Mouse (Mus musculus) midbrain, embryonic 14.5 days (tissue): ENCODE results near the gene Sec61b. TPM values are rescaled to one million over a fixed set of nuclear protein-coding genes. Genes with fewer than 3 reads are reported as not detected.

ENCODE experiments used
- ATAC-seq: fragments of 200-750 bp; cut with Nextera tagmentation; 2 replicates; pipeline ENCODE4 v1.8.0; 2017; ENCODE audit warnings: moderate number of reproducible peaks, moderate library complexity; ENCODE audit not compliant: low FRiP score, low TSS enrichment
- DNase-seq: peaks from one replicate; pipeline ENCODE4 v3.0.0-alpha.2; 2015
- H3K27ac ChIP-seq: fragments of 300-500 bp; sonication (generic); replicated peaks from 2 replicates; pipeline ENCODE4 v1.5.1; 2014; ENCODE audit warnings: mild to moderate bottlenecking, low read depth, low read length, moderate library complexity
- H3K27me3 ChIP-seq: fragments of 300-500 bp; sonication (generic); 2 replicates; pipeline ENCODE4 v1.6.1; 2014; ENCODE audit warnings: low read length, control low read depth, mixed read lengths; ENCODE audit not compliant: control insufficient read depth, insufficient read depth
- H3K36me3 ChIP-seq: fragments of 300-500 bp; sonication (generic); 2 replicates; pipeline ENCODE4 v1.6.1; 2014; ENCODE audit warnings: low read length, control low read depth; ENCODE audit not compliant: control insufficient read depth, insufficient read depth
- H3K4me1 ChIP-seq: fragments of 300-500 bp; sonication (generic); 2 replicates; pipeline ENCODE4 v1.6.1; 2014; ENCODE audit warnings: mild to moderate bottlenecking, antibody characterized with exemption, low read length, control low read depth; ENCODE audit not compliant: control insufficient read depth, insufficient read depth
- H3K4me2 ChIP-seq: fragments of 300-500 bp; sonication (generic); 2 replicates; pipeline ENCODE4 v1.6.1; 2014; ENCODE audit warnings: mild to moderate bottlenecking, low read length, moderate library complexity
- H3K4me3 ChIP-seq: fragments of 300-500 bp; sonication (generic); replicated peaks from 2 replicates; pipeline ENCODE4 v1.5.1; 2014; ENCODE audit warnings: low read depth, low read length
- H3K9ac ChIP-seq: fragments of 300-500 bp; sonication (generic); replicated peaks from 2 replicates; pipeline ENCODE4 v1.6.1; 2014; ENCODE audit warnings: mild to moderate bottlenecking, low read length, moderate library complexity
- H3K9me3 ChIP-seq: fragments of 300-500 bp; sonication (generic); 2 replicates; pipeline ENCODE4 v1.6.1; 2016; ENCODE audit warnings: low read length, control low read depth, mixed read lengths; ENCODE audit not compliant: control insufficient read depth
- WGBS: fragments of 180-500 bp; shearing (Covaris S2); extraction: QIAGEN DNeasy Blood & Tissue Kit; methylation state at CpG from one replicate; pipeline ENCODE4 v1.1.7; 2014; 5-methylcytosine and 5-hydroxymethylcytosine counted together
- polyA plus RNA-seq: library from polyadenylated mRNA; unstranded; fragments of >200 nt; fragmentation: Nextera tagmentation; extraction: Ambion mirVana; gene quantifications from 2 replicates; pipeline ENCODE4 v1.2.1, GENCODE M21; 2014

Gene Sec61b
- polyA plus RNA-seq, 1 experiment from 2014 or later = 258 TPM

GRCm38 (mm10) chr4:47437365-47438340 is 36.8 kb upstream of the Sec61b start:
- Histone ChIP-seq H3K4me1 (peaks cover 11% of the 10 kb centered on the region), H3K27me3 (no peaks in the 10 kb centered on the region), H3K36me3 (no peaks in the 10 kb centered on the region), H3K9ac (peak overlapping the region; percentile 83), H3K27ac (peak overlapping the region; percentile 86), H3K4me3 (peak overlapping the region; percentile 47), H3K9me3 (no peaks in the 10 kb centered on the region), H3K4me2 (peak overlapping the region; percentile 95)
- under 1% methylated on average over 33 of the region's 33 CpGs for WGBS
- peak; percentile 88 for ATAC-seq
- DNase-seq = peak; percentile 97

GRCm38 (mm10) chr4:47438956-47439355 is 35.5 kb upstream of the Sec61b start:
- ATAC-seq (no peak), DNase-seq (no peak)
- H3K9ac ChIP-seq = no peak overlapping the region
- 78% methylated on average over 6 of the region's 6 CpGs for WGBS
- H3K36me3 ChIP-seq = no peaks in the 10 kb centered on the region
- no peaks in the 10 kb centered on the region for H3K27me3 ChIP-seq
- no peaks in the 10 kb centered on the region for H3K9me3 ChIP-seq
- no peak overlapping the region for H3K27ac ChIP-seq
- H3K4me2 ChIP-seq = no peak overlapping the region
- H3K4me1 ChIP-seq = peaks cover 11% of the 10 kb centered on the region
- H3K4me3 ChIP-seq = no peak overlapping the region

GRCm38 (mm10) chr4:47440951-47441350 is 33.5 kb upstream of the Sec61b start:
- H3K27me3 ChIP-seq = no peaks in the 10 kb centered on the region
- WGBS = 94% methylated on average over 11 of the region's 11 CpGs
- no peak for ATAC-seq

GRCm38 (mm10) chr4:47448526-47448925 is 25.9 kb upstream of the Sec61b start:
- no peak overlapping the region for H3K27ac ChIP-seq
- no peaks in the 10 kb centered on the region for H3K36me3 ChIP-seq
- DNase-seq (no peak), ATAC-seq (no peak)
- no peak overlapping the region for H3K4me3 ChIP-seq
- 0 out of 2 replicates have a peak, but pooled peaks cover 4% of the 10 kb centered on the region for H3K4me1 ChIP-seq
- 96% methylated on average over 3 of the region's 3 CpGs for WGBS
- no peaks in the 10 kb centered on the region for H3K9me3 ChIP-seq
- H3K9ac ChIP-seq = no peak overlapping the region
- no peak overlapping the region for H3K4me2 ChIP-seq
- H3K27me3 ChIP-seq = no peaks in the 10 kb centered on the region

More at GRCm38 (mm10) chr4:47440951-47441350, 33.5 kb upstream of the Sec61b start:
- Histone ChIP-seq H3K4me1 (peaks cover 11% of the 10 kb centered on the region), H3K9ac (no peak overlapping the region), H3K4me3 (no peak overlapping the region), H3K27ac (no peak overlapping the region), H3K9me3 (no peaks in the 10 kb centered on the region), H3K36me3 (no peaks in the 10 kb centered on the region), H3K4me2 (no peak overlapping the region)
- no peak for DNase-seq

- 0 out of 2 replicates have a peak, but pooled peaks cover 4% of the 10 kb centered on the region for H3K4me1 ChIP-seq
- no peaks in the 10 kb centered on the region for H3K9me3 ChIP-seq
- no peak overlapping the region for H3K4me3 ChIP-seq
- no peaks in the 10 kb centered on the region for H3K27me3 ChIP-seq
- DNase-seq (no peak), ATAC-seq (no peak)
- no peaks in the 10 kb centered on the region for H3K36me3 ChIP-seq
- 67% methylated on average over 5 of the region's 5 CpGs for WGBS
- no peak overlapping the region for H3K9ac ChIP-seq
- H3K4me2 ChIP-seq = no peak overlapping the region
- no peak overlapping the region for H3K27ac ChIP-seq
Measured at GRCm38 (mm10) chr4:47449116-47449515, 25.3 kb upstream of the Sec61b start.

GRCm38 (mm10) chr4:47449586-47450522 is 24.6 kb upstream of the Sec61b start:
- DNase-seq = peak; percentile 37
- H3K9me3 ChIP-seq = no peaks in the 10 kb centered on the region
- H3K4me3 ChIP-seq = no peak overlapping the region
- H3K4me2 ChIP-seq = 0 out of 2 replicates have a peak overlapping the region, but pooled peaks have one; percentile 22
- no peaks in the 10 kb centered on the region for H3K27me3 ChIP-seq
- no peak overlapping the region for H3K9ac ChIP-seq
- no peak; the same call in 1 of the 2 replicates for ATAC-seq
- H3K36me3 ChIP-seq = no peaks in the 10 kb centered on the region
- 0 out of 2 replicates have a peak, but pooled peaks cover 4% of the 10 kb centered on the region for H3K4me1 ChIP-seq
- H3K27ac ChIP-seq = no peak overlapping the region
- WGBS = 13% methylated on average over 18 of the region's 18 CpGs

- peaks cover 64% of the 10 kb centered on the region for H3K36me3 ChIP-seq
- DNase-seq (no peak), ATAC-seq (no peak)
- no peak overlapping the region for H3K4me2 ChIP-seq
- H3K9me3 ChIP-seq = no peaks in the 10 kb centered on the region
- H3K27me3 ChIP-seq = no peaks in the 10 kb centered on the region
- H3K9ac ChIP-seq = no peak overlapping the region
- H3K4me3 ChIP-seq = no peak overlapping the region
- 93% methylated on average over 2 of the region's 2 CpGs for WGBS
- H3K4me1 ChIP-seq = no peaks in the 10 kb centered on the region
- H3K27ac ChIP-seq = no peak overlapping the region
Measured at GRCm38 (mm10) chr4:47467196-47467595, 7.3 kb upstream of the Sec61b start.

- Histone ChIP-seq H3K27me3 (no peaks in the 10 kb centered on the region), H3K4me2 (peak overlapping the region; percentile 59), H3K4me3 (peak overlapping the region; percentile 91), H3K36me3 (peaks cover 62% of the 10 kb centered on the region), H3K9ac (peak overlapping the region; percentile 88), H3K9me3 (no peaks in the 10 kb centered on the region), H3K27ac (peak overlapping the region; percentile 97), H3K4me1 (peaks cover 16% of the 10 kb centered on the region)
- peak; percentile 73 for DNase-seq
- WGBS = 2% methylated on average over 12 of the region's 14 CpGs
- ATAC-seq = peak; percentile 2; the same call in 1 of the 2 replicates
Measured at GRCm38 (mm10) chr4:47473586-47473967, 881 bp upstream of the Sec61b start.
